Mouse (Mus musculus): ENCODE measurements at regions not wholly inside any gene's neighbourhood (a gene's known extent, or its start where the extent isn't known, plus 50 kb on each side); places are given as distances from the start of the nearest gene placed in this dataset.
A peak's percentile ranks its signal among the peaks of the same experiment; 100 is the strongest.

- H3K4me3 ChIP-seq (ENCODE audit: low read length): no peak overlapping the region
- H3K27me3 ChIP-seq (ENCODE audit: insufficient read depth, low read length): no peaks in the 10 kb centered on the region
- H3K36me3 ChIP-seq (ENCODE audit: insufficient read depth, low read length): no peaks in the 10 kb centered on the region
- peak overlapping the region; percentile 38; the same call in 1 of the 2 replicates for H3K27ac ChIP-seq
- ATAC-seq: no peak
- TF ChIP-seq CTCF (IDR thresholded peaks at IDR 0.05; ENCODE audit: low read depth): no peak
- no peak overlapping the region for H3K4me2 ChIP-seq (ENCODE audit: low read depth, low read length)
- H3K9ac ChIP-seq (replicated peaks; ENCODE audit: low read length): no peak overlapping the region
- no peaks in the 10 kb centered on the region for H3K9me3 ChIP-seq (ENCODE audit: low read length)
- 32% methylated on average over 7 of the region's 7 CpGs for WGBS
- DNase-seq (ENCODE audit: low spot score): peak; percentile 23
- no peaks in the 10 kb centered on the region; the same call in 1 of the 2 replicates for H3K4me1 ChIP-seq (ENCODE audit: insufficient read depth, low read length)
Observed at GRCm38 (mm10) chr13:6189566-6189965, 328.3 kb downstream of the Klf6 start.

GRCm38 (mm10) chr13:6191186-6191914 is 330.1 kb downstream of the Klf6 start:
- H3K4me1 ChIP-seq (ENCODE audit: insufficient read depth, low read length): no peaks in the 10 kb centered on the region; the same call in 1 of the 2 replicates

GRCm38 (mm10) chr13:6191915-6192295 is 330.6 kb downstream of the Klf6 start:
- ATAC-seq (no peak), DNase-seq (ENCODE audit: low spot score) (no peak)
- Histone ChIP-seq H3K4me3 (ENCODE audit: low read length) (no peak overlapping the region), H3K36me3 (ENCODE audit: insufficient read depth, low read length) (no peaks in the 10 kb centered on the region), H3K4me1 (ENCODE audit: insufficient read depth, low read length) (no peaks in the 10 kb centered on the region; the same call in 1 of the 2 replicates), H3K9me3 (ENCODE audit: low read length) (no peaks in the 10 kb centered on the region), H3K9ac (replicated peaks; ENCODE audit: low read length) (no peak overlapping the region), H3K27ac (no peak overlapping the region), H3K27me3 (ENCODE audit: insufficient read depth, low read length) (no peaks in the 10 kb centered on the region), H3K4me2 (ENCODE audit: low read depth, low read length) (no peak overlapping the region)
- TF ChIP-seq CTCF (IDR thresholded peaks at IDR 0.05; ENCODE audit: low read depth): no peak
- WGBS: 51% methylated on average over 5 of the region's 5 CpGs

More at GRCm38 (mm10) chr13:6191186-6191914, 330.1 kb downstream of the Klf6 start:
- no peak overlapping the region for H3K9ac ChIP-seq (replicated peaks; ENCODE audit: low read length)
- no peak overlapping the region for H3K4me2 ChIP-seq (ENCODE audit: low read depth, low read length)
- H3K36me3 ChIP-seq (ENCODE audit: insufficient read depth, low read length): no peaks in the 10 kb centered on the region
- ATAC-seq (no peak), DNase-seq (ENCODE audit: low spot score) (no peak)
- 84% methylated on average over 7 of the region's 7 CpGs for WGBS
- H3K27me3 ChIP-seq (ENCODE audit: insufficient read depth, low read length): no peaks in the 10 kb centered on the region
- no peak overlapping the region for H3K27ac ChIP-seq
- H3K9me3 ChIP-seq (ENCODE audit: low read length): no peaks in the 10 kb centered on the region
- no peak for TF ChIP-seq CTCF (IDR thresholded peaks at IDR 0.05; ENCODE audit: low read depth)
- no peak overlapping the region for H3K4me3 ChIP-seq (ENCODE audit: low read length)

- DNase-seq (ENCODE audit: low spot score): no peak
- Histone ChIP-seq H3K9me3 (ENCODE audit: low read length) (no peaks in the 10 kb centered on the region), H3K27me3 (ENCODE audit: insufficient read depth, low read length) (no peaks in the 10 kb centered on the region), H3K9ac (replicated peaks; ENCODE audit: low read length) (no peak overlapping the region), H3K36me3 (ENCODE audit: insufficient read depth, low read length) (no peaks in the 10 kb centered on the region), H3K4me1 (ENCODE audit: insufficient read depth, low read length) (no peaks in the 10 kb centered on the region; the same call in 1 of the 2 replicates), H3K4me3 (ENCODE audit: low read length) (no peak overlapping the region), H3K27ac (no peak overlapping the region), H3K4me2 (ENCODE audit: low read depth, low read length) (no peak overlapping the region)
- 65% methylated on average over 5 of the region's 5 CpGs for WGBS
- TF ChIP-seq CTCF (IDR thresholded peaks at IDR 0.05; ENCODE audit: low read depth): no peak
- ATAC-seq: no peak
Observed at GRCm38 (mm10) chr13:6196690-6197089, 335.4 kb downstream of the Klf6 start.

GRCm38 (mm10) chr13:6199107-6199506 is 337.8 kb downstream of the Klf6 start:
- DNase-seq (ENCODE audit: low spot score) (no peak), ATAC-seq (no peak)
- no peaks in the 10 kb centered on the region for H3K27me3 ChIP-seq (ENCODE audit: insufficient read depth, low read length)
- no peak overlapping the region for H3K27ac ChIP-seq
- no peaks in the 10 kb centered on the region for H3K9me3 ChIP-seq (ENCODE audit: low read length)
- TF ChIP-seq CTCF (IDR thresholded peaks at IDR 0.05; ENCODE audit: low read depth): no peak
- no peak overlapping the region for H3K4me2 ChIP-seq (ENCODE audit: low read depth, low read length)
- no peak overlapping the region for H3K4me3 ChIP-seq (ENCODE audit: low read length)
- no peak overlapping the region for H3K9ac ChIP-seq (replicated peaks; ENCODE audit: low read length)
- H3K36me3 ChIP-seq (ENCODE audit: insufficient read depth, low read length): no peaks in the 10 kb centered on the region
- H3K4me1 ChIP-seq (ENCODE audit: insufficient read depth, low read length): no peaks in the 10 kb centered on the region
- 67% methylated on average over 6 of the region's 6 CpGs for WGBS

GRCm38 (mm10) chr13:6201516-6201915 is 340.2 kb downstream of the Klf6 start:
- WGBS: 93% methylated on average over 1 of the region's 1 CpGs
- no peaks in the 10 kb centered on the region for H3K27me3 ChIP-seq (ENCODE audit: insufficient read depth, low read length)
- no peak overlapping the region for H3K4me2 ChIP-seq (ENCODE audit: low read depth, low read length)
- ATAC-seq: no peak
- no peaks in the 10 kb centered on the region for H3K9me3 ChIP-seq (ENCODE audit: low read length)
- H3K4me1 ChIP-seq (ENCODE audit: insufficient read depth, low read length): no peaks in the 10 kb centered on the region
- H3K36me3 ChIP-seq (ENCODE audit: insufficient read depth, low read length): no peaks in the 10 kb centered on the region
- no peak overlapping the region for H3K27ac ChIP-seq
- no peak overlapping the region for H3K9ac ChIP-seq (replicated peaks; ENCODE audit: low read length)
- no peak for TF ChIP-seq CTCF (IDR thresholded peaks at IDR 0.05; ENCODE audit: low read depth)
- DNase-seq (ENCODE audit: low spot score): no peak
- H3K4me3 ChIP-seq (ENCODE audit: low read length): no peak overlapping the region

GRCm38 (mm10) chr13:6204801-6205200 is 343.1 kb upstream of the Pitrm1 start:
- DNase-seq (ENCODE audit: low spot score) (no peak), ATAC-seq (no peak)
- TF ChIP-seq CTCF (IDR thresholded peaks at IDR 0.05; ENCODE audit: low read depth): no peak
- Histone ChIP-seq H3K9ac (replicated peaks; ENCODE audit: low read length) (no peak overlapping the region), H3K9me3 (ENCODE audit: low read length) (no peaks in the 10 kb centered on the region), H3K27ac (no peak overlapping the region), H3K27me3 (ENCODE audit: insufficient read depth, low read length) (no peaks in the 10 kb centered on the region), H3K4me2 (ENCODE audit: low read depth, low read length) (no peak overlapping the region), H3K4me3 (ENCODE audit: low read length) (no peak overlapping the region), H3K36me3 (ENCODE audit: insufficient read depth, low read length) (no peaks in the 10 kb centered on the region), H3K4me1 (ENCODE audit: insufficient read depth, low read length) (no peaks in the 10 kb centered on the region)
- 90% methylated on average over 4 of the region's 4 CpGs for WGBS

Data from hindbrain, postnatal 0 days (tissue).